Mouse (Mus musculus): ENCODE measurements around the gene 1700001C02Rik. TPM values are rescaled to one million over a fixed set of nuclear protein-coding genes. Genes with fewer than 3 reads are reported as not detected.

The 1700001C02Rik gene
- not detected in 2 replicates for polyA plus RNA-seq (2016; fragmentation: Nextera tagmentation; extraction: Ambion mirVana)

DNA sequence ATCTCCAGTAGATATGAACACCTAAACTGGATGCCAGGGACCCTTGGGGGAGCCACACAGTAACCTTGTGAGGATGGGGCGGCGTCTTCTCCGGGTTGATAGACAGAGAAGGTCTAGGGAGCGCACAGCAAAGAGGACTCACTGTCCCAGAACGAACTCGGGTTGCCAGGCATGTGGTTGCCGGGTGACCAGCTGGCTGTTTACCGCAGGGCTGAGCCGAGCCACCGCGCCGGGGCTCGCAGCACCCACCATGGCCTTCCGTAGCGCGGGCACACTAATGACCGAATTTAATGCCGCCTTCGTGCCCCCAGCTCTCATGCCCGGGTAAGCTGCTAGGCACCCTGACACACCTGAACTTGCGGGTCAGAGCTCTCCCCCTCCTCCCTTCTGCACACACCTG is at the start of gene 1700001C02Rik:
1700001C02Rik (plus strand) TSS at position 187 of the 400 bp plus-strand sequence.
- Histone ChIP-seq H3K9me3 (replicated peaks) (no peaks in the 10 kb centered on the region), H3K27ac (replicated peaks) (peak within 1 kb of the TSS; percentile 28; the same call in 1 of the 2 replicates), H3K36me3 (no peaks in the 10 kb centered on the region), H3K4me3 (peak within 1 kb of the TSS; percentile 52), H3K27me3 (ENCODE audit: low read depth, poor library complexity, severe bottlenecking) (peaks cover 47% of the 10 kb centered on the region), H3K4me1 (peaks cover 30% of the 10 kb centered on the region)
- WGBS, result 14% methylated on average over 21 of the region's 21 CpGs
- peak; percentile 33 for DNase-seq (ENCODE audit: low spot score)

DNA sequence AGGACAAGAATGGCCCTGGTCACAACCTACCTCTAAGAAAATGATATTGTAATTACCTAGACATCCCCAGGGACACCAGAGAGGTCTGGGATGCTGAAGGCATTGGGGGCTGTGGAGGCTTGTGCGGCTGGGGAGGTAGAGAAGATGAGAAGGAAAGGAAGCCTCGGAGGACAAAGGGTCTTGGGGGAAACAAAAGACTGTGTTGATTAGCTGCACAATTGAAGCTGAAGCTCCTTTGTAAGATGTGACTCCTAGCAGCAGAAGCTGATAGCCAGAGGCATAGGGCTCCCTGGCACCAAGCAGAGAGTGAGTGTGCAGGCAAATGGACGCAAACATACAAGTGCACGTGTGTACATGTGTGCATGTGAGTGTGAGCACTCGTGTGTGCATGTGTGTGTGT is 49.2 kb upstream of the 1700001C02Rik start:
- no peak overlapping the region for H3K4me3 ChIP-seq
- 35% methylated on average over 5 of the region's 5 CpGs for WGBS
- peaks cover 16% of the 10 kb centered on the region for H3K4me1 ChIP-seq
- no peaks in the 10 kb centered on the region for H3K27me3 ChIP-seq (ENCODE audit: low read depth, poor library complexity, severe bottlenecking)
- no peaks in the 10 kb centered on the region for H3K36me3 ChIP-seq
- H3K9me3 ChIP-seq (replicated peaks), result no peaks in the 10 kb centered on the region
- no peak for DNase-seq (ENCODE audit: low spot score)
- no peak overlapping the region for H3K27ac ChIP-seq (replicated peaks)

- WGBS, result 82% methylated on average over 4 of the region's 4 CpGs
- Histone ChIP-seq H3K27me3 (ENCODE audit: low read depth, poor library complexity, severe bottlenecking) (no peaks in the 10 kb centered on the region), H3K27ac (replicated peaks) (no peak overlapping the region), H3K4me3 (no peak overlapping the region), H3K4me1 (no peaks in the 10 kb centered on the region), H3K36me3 (no peaks in the 10 kb centered on the region), H3K9me3 (replicated peaks) (no peaks in the 10 kb centered on the region)
- DNase-seq (ENCODE audit: low spot score), result no peak
Measured at GRCm38 (mm10) chr5:30423121-30423520, 42.7 kb upstream of the 1700001C02Rik start.

- WGBS, result 39% methylated on average over 8 of the region's 8 CpGs
- no peak overlapping the region for H3K4me3 ChIP-seq
- peak; percentile 39 for DNase-seq (ENCODE audit: low spot score)
Measured at GRCm38 (mm10) chr5:30423572-30424244, 42.1 kb upstream of the 1700001C02Rik start.

GRCm38 (mm10) chr5:30427406-30427805 is 38.4 kb upstream of the 1700001C02Rik start:
- Histone ChIP-seq H3K4me3 (no peak overlapping the region), H3K4me1 (no peaks in the 10 kb centered on the region)
- 90% methylated on average over 6 of the region's 6 CpGs for WGBS

More at GRCm38 (mm10) chr5:30423572-30424244, 42.1 kb upstream of the 1700001C02Rik start:
- Histone ChIP-seq H3K27ac (replicated peaks) (no peak overlapping the region), H3K27me3 (ENCODE audit: low read depth, poor library complexity, severe bottlenecking) (no peaks in the 10 kb centered on the region), H3K9me3 (replicated peaks) (no peaks in the 10 kb centered on the region), H3K4me1 (no peaks in the 10 kb centered on the region), H3K36me3 (no peaks in the 10 kb centered on the region)

DNA sequence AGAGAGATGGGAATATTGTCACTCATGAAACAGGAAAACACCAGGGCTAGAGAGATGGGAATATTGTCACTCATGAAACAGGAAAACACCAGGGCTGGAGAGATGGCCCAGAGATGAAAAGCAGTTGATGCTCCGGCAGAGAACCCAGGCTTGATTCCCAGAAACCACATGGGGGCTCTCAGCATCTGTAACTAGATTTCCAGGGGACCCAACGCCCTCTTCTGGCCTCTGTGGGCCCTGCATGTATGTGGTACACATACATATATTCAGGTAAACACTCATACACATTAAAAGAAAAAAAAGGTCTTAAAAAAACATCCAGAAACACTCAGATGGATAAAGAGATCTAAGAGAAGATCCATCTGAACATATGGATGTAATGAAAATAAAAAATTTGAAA is 26.9 kb upstream of the 1700001C02Rik start:
- H3K9me3 ChIP-seq (replicated peaks), result no peaks in the 10 kb centered on the region
- H3K27ac ChIP-seq (replicated peaks), result no peak overlapping the region
- DNase-seq (ENCODE audit: low spot score), result no peak
- H3K4me1 ChIP-seq, result no peaks in the 10 kb centered on the region
- no peaks in the 10 kb centered on the region for H3K36me3 ChIP-seq
- no peaks in the 10 kb centered on the region for H3K27me3 ChIP-seq (ENCODE audit: low read depth, poor library complexity, severe bottlenecking)
- no peak overlapping the region for H3K4me3 ChIP-seq
- WGBS, result 46% methylated on average over 2 of the region's 2 CpGs

More at GRCm38 (mm10) chr5:30427406-30427805, 38.4 kb upstream of the 1700001C02Rik start:
- H3K9me3 ChIP-seq (replicated peaks), result no peaks in the 10 kb centered on the region
- H3K27ac ChIP-seq (replicated peaks), result no peak overlapping the region
- DNase-seq (ENCODE audit: low spot score), result no peak
- H3K27me3 ChIP-seq (ENCODE audit: low read depth, poor library complexity, severe bottlenecking), result no peaks in the 10 kb centered on the region
- no peaks in the 10 kb centered on the region for H3K36me3 ChIP-seq

DNA sequence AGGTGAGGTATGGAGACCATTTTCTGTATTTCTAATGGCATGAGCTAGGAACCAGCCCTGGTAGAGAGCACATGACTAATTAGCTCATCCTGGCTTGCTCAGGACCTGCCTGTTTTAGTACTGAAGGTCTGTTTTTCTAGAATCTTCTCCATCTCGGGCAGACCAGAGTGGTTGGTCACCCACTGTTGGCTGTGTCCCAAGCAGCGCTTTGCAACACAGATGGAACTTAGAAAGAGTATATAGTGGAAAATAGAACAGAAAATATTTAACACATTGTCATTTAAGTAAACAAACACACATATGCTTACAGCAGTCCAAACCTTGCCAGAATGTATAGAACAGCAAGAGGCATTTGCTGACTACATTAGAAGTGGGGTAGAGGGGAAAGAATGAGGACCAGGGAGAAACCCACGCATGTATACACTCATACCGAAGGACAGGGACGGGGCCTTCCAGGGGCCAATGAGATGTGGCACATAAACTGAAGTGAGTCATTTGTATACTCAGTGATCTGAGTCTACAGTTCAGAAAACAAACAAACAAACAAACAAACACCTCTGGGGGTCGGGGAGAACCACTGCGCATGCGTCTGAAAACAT is 25.4 kb upstream of the 1700001C02Rik start:
- Histone ChIP-seq H3K27ac (replicated peaks) (no peak overlapping the region), H3K36me3 (no peaks in the 10 kb centered on the region), H3K9me3 (replicated peaks) (no peaks in the 10 kb centered on the region), H3K4me3 (no peak overlapping the region), H3K27me3 (ENCODE audit: low read depth, poor library complexity, severe bottlenecking) (no peaks in the 10 kb centered on the region), H3K4me1 (no peaks in the 10 kb centered on the region)
- no peak for DNase-seq (ENCODE audit: low spot score)
- 91% methylated on average over 8 of the region's 8 CpGs for WGBS

DNA sequence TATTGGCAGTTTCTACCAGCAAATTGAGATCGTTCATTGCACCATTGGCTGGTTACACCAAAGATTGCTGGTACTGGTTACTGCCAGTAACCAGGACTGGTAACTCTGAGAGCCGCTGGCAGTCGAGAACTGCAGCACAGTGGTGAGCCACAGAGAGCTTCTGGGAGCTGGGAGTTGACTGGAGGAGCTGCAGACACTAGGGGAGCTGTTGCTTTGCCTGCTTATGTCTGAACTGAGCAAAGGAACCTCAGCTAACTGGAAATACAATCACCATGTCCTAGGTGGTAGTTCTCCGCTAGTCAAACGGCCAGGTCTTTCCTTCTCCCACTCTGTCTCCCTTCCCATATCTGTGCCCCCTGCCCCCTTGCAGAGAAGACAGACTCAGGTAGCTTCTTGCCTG is 23.7 kb upstream of the 1700001C02Rik start:
- Histone ChIP-seq H3K27me3 (ENCODE audit: low read depth, poor library complexity, severe bottlenecking) (no peaks in the 10 kb centered on the region), H3K9me3 (replicated peaks) (no peaks in the 10 kb centered on the region), H3K4me1 (no peaks in the 10 kb centered on the region), H3K27ac (replicated peaks) (no peak overlapping the region), H3K36me3 (no peaks in the 10 kb centered on the region), H3K4me3 (no peak overlapping the region)
- WGBS, result 69% methylated on average over 5 of the region's 5 CpGs
- DNase-seq (ENCODE audit: low spot score), result no peak

DNA sequence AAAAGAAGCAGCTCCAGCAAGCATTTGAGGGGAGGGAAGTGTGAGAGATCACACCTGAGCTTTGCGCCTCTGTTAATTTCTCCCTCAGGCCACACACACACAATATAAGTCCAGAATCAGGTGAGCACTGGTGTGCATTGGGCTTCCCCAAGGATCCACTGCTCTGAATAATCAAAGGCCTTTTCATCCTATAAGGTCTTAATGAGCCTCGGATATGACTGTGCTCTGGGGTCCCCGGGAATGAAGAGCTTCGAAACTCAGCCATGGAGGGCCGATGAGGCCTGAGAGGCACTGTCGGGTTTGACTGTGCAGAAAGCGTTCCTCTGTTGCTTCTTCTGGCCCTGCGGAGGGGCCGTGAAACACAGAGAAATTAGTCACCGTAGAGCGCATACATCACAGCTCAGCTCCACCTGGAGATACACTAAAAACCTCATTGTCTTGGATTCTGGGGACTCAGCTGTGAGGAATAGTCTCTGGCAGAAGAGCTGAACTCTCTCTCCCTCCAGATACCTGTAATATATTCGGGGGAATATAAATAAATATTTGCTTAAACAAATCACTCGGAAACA is 21.4 kb upstream of the 1700001C02Rik start:
- H3K4me1 ChIP-seq, result no peaks in the 10 kb centered on the region
- H3K27me3 ChIP-seq (ENCODE audit: low read depth, poor library complexity, severe bottlenecking), result no peaks in the 10 kb centered on the region
- H3K27ac ChIP-seq (replicated peaks), result no peak overlapping the region
- DNase-seq (ENCODE audit: low spot score), result no peak
- WGBS, result 88% methylated on average over 13 of the region's 13 CpGs
- no peaks in the 10 kb centered on the region for H3K9me3 ChIP-seq (replicated peaks)
- no peaks in the 10 kb centered on the region for H3K36me3 ChIP-seq
- H3K4me3 ChIP-seq, result no peak overlapping the region

DNA sequence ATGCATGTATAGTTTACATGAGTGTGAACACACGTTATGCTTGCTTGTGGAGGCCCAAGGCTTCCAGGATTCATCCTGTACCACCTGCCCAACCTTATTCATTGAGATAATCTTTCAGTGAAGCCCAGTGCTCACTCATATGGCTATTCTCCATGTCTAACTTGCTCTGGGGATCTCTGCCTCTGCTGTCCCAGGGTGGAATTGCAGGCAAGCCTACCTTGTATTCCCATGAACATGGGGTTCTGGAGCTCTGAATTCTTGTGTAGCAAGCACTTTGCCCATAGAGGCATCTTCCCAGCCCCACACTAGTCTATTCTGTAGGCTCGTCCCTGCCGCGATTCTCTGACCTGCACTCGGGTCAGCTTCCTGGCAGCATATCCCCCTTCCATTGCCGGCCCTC is 9.8 kb upstream of the 1700001C02Rik start:
- Histone ChIP-seq H3K27ac (replicated peaks) (no peak overlapping the region), H3K4me3 (no peak overlapping the region), H3K27me3 (ENCODE audit: low read depth, poor library complexity, severe bottlenecking) (0 out of 2 replicates have a peak, but pooled peaks cover 4% of the 10 kb centered on the region), H3K4me1 (0 out of 2 replicates have a peak, but pooled peaks cover 4% of the 10 kb centered on the region), H3K9me3 (replicated peaks) (no peaks in the 10 kb centered on the region), H3K36me3 (no peaks in the 10 kb centered on the region)
- WGBS, result 68% methylated on average over 6 of the region's 6 CpGs
- no peak for DNase-seq (ENCODE audit: low spot score)

DNA sequence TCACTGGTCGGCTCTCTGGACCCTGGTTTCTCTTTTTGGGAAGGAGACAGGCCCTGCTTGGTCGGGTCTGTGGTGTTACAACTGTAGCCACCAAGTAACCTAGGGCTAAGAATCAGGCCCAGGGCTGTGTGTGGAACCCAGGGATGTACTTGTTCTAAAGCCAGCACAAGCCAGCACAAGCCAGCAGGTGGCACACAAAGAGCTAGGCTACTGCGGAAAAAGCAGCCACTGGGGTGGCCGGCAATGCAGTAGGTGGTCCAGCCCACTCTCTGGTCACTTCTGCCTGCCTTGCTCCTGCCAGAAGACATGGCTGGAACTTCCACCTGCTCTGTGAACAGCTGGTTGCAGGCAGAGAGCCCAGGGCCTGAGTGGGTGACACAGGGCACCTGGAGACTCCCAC is 5.7 kb upstream of the 1700001C02Rik start:
- whole genome bisulfite sequencing, result 37% methylated on average over 4 of the region's 4 CpGs
- Histone ChIP-seq H3K9me3 (replicated peaks) (no peaks in the 10 kb centered on the region), H3K27ac (replicated peaks) (peak overlapping the region; percentile 2; the same call in 1 of the 2 replicates), H3K27me3 (ENCODE audit: low read depth, poor library complexity, severe bottlenecking) (peaks cover 23% of the 10 kb centered on the region), H3K4me1 (peaks cover 12% of the 10 kb centered on the region), H3K4me3 (no peak overlapping the region), H3K36me3 (no peaks in the 10 kb centered on the region)
- no peak for DNase-seq (ENCODE audit: low spot score)

DNA sequence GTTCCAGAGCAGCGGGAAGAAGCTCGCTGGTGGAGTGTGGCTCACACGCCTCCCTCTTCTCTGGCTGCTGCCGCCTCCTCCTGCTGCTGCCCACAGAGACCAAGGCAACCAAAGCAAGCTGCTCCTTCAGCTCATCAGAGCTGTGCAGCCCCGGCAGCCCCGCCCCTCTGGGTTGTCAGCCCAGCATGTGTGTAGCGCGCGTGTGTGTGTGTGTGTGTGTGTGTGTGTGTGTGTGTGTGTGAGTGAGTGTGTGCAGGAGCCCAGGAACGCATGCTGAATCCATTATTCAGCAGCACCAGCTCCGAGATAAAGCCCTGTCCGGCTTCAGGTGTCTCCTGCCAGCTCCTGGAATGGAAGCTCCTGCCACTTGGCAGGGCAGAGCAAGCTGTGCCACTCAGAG is 4.0 kb upstream of the 1700001C02Rik start, which contains the start of gene Otof:
Otof (minus strand) TSS at position 112 of the 400 bp plus-strand sequence.
- no peaks in the 10 kb centered on the region for H3K9me3 ChIP-seq (replicated peaks)
- H3K4me3 ChIP-seq, result no peak within 1 kb of the TSS
- H3K27ac ChIP-seq (replicated peaks), result no peak within 1 kb of the TSS
- H3K36me3 ChIP-seq, result no peaks in the 10 kb centered on the region
- peaks cover 22% of the 10 kb centered on the region for H3K4me1 ChIP-seq
- peaks cover 39% of the 10 kb centered on the region for H3K27me3 ChIP-seq (ENCODE audit: low read depth, poor library complexity, severe bottlenecking)
- no peak for DNase-seq (ENCODE audit: low spot score)
- 48% methylated on average over 12 of the region's 12 CpGs for WGBS

GRCm38 (mm10) chr5:30466315-30466714 is 468 bp downstream of the 1700001C02Rik start:
- Histone ChIP-seq H3K4me3 (peak overlapping the region; percentile 52), H3K4me1 (peaks cover 30% of the 10 kb centered on the region), H3K27ac (replicated peaks) (0 out of 2 replicates have a peak overlapping the region, but pooled peaks have one; percentile 28), H3K27me3 (ENCODE audit: low read depth, poor library complexity, severe bottlenecking) (peaks cover 47% of the 10 kb centered on the region), H3K9me3 (replicated peaks) (no peaks in the 10 kb centered on the region), H3K36me3 (no peaks in the 10 kb centered on the region)
- DNase-seq (ENCODE audit: low spot score), result no peak
- WGBS, result 34% methylated on average over 9 of the region's 9 CpGs
